Comparison of ENCODE assay signal across 8 mouse cellular contexts in the genomic region with DNA sequence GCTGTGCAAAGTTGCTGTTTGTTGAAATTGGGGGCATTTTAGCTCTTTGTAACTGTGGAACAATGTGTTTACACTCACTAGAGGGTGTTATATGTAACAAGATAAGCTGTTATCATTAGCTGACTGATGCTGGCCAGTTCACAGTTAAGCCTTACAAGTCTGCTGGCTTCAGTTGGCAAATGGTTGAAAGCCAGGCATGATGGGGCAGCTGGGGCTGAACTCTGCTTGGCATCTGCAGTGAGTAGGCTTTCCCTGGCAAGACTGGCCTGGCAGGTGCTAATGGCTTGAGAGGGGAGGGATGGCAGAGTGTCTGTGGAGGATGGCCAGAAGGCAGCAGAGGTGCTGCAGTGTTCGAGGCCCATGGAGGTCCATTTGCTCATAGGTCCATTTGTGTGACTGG. TPM values are rescaled to one million over a fixed set of nuclear protein-coding genes. Genes with fewer than 3 reads are reported as not detected.
DNase-seq lines count a peak whose midpoint lies in the region; ATAC-seq lines count a peak whose summit lies in the region.

No protein-coding gene starts in this region.

- peak overlapping the region; percentile 83 for H3K4me2 ChIP-seq in liver, embryonic 12.5 days

- 41% methylated on average over 1 of the region's 1 CpGs for WGBS in liver, embryonic 12.5 days (ENCODE audit: insufficient replicate concordance)

- peaks cover 44% of the 10 kb centered on the region for H3K36me3 ChIP-seq in erythroblast, embryonic 14.5 days (ENCODE audit: control insufficient read depth)
- H3K36me3 ChIP-seq in liver, embryonic 12.5 days = peaks cover 17% of the 10 kb centered on the region

- H3K9ac ChIP-seq in liver, embryonic 12.5 days = peak overlapping the region; percentile 85

- peaks cover 97% of the 10 kb centered on the region for H3K4me1 ChIP-seq in erythroblast, embryonic 14.5 days (ENCODE audit: control insufficient read depth)
- peaks cover 98% of the 10 kb centered on the region for H3K4me1 ChIP-seq in liver, embryonic 12.5 days

- H3K27me3 ChIP-seq in erythroblast, embryonic 14.5 days (ENCODE audit: control insufficient read depth) = peaks cover 5% of the 10 kb centered on the region
- H3K27me3 ChIP-seq in liver, embryonic 12.5 days (replicated peaks) = peaks cover 9% of the 10 kb centered on the region

- peak; percentile 52 for DNase-seq in kidney, adult 11 months
- DNase-seq in kidney, adult 18-20 months = no peak
- peak; percentile 37 for DNase-seq in MEL-GATA-1-ER (ENCODE audit: extremely low read depth, low read depth)
- DNase-seq in heart, postnatal 4 days = peak; percentile 46
- no peak for DNase-seq in embryo, embryonic 9.5 days (ENCODE audit: extremely low spot score)
- no peak for DNase-seq in right cerebral cortex, adult 18-20 months

- H3K9me3 ChIP-seq in erythroblast, embryonic 14.5 days (ENCODE audit: control insufficient read depth, low read length) = no peaks in the 10 kb centered on the region
- H3K9me3 ChIP-seq in liver, embryonic 12.5 days (replicated peaks) = no peaks in the 10 kb centered on the region

- ATAC-seq in liver, embryonic 12.5 days = peak; percentile 22

- peak overlapping the region; percentile 70 for H3K4me3 ChIP-seq in erythroblast, embryonic 14.5 days (replicated peaks)
- peak overlapping the region; percentile 67 for H3K4me3 ChIP-seq in liver, embryonic 12.5 days

- H3K27ac ChIP-seq in liver, embryonic 12.5 days = peak overlapping the region; percentile 93

RNA-seq across cellular contexts. Expression of a gene that starts 6.1 kb away (rescaled TPM):
- 2.6 and 4.3 TPM in 2 replicates for polyA plus RNA-seq in erythroblast, embryonic 14.5 days (2012)
- 10 to 100 TPM; 23.8 to 30.3 TPM for total RNA-seq in heart, postnatal 4 days (2021)
- 33.7 and 34.2 TPM in 2 replicates for polyA plus RNA-seq in liver, embryonic 12.5 days (2016; fragmentation: Nextera tagmentation; extraction: Ambion mirVana)

Comparison
In these comparisons a context has a peak if more than half of its experiments do, and no peak if none do; other contexts are left out.
1. DNase-seq: peak in kidney, adult 11 months (single experiment), MEL-GATA-1-ER (single experiment) and heart, postnatal 4 days (single experiment); none in kidney, adult 18-20 months (single experiment), embryo, embryonic 9.5 days (single experiment) and right cerebral cortex, adult 18-20 months (single experiment).